Mouse (Mus musculus): Measurements from ENCODE around the gene Olfr159.
A peak's percentile ranks its signal among the peaks of the same experiment; 100 is the strongest.

Olfr159 gene

DNA sequence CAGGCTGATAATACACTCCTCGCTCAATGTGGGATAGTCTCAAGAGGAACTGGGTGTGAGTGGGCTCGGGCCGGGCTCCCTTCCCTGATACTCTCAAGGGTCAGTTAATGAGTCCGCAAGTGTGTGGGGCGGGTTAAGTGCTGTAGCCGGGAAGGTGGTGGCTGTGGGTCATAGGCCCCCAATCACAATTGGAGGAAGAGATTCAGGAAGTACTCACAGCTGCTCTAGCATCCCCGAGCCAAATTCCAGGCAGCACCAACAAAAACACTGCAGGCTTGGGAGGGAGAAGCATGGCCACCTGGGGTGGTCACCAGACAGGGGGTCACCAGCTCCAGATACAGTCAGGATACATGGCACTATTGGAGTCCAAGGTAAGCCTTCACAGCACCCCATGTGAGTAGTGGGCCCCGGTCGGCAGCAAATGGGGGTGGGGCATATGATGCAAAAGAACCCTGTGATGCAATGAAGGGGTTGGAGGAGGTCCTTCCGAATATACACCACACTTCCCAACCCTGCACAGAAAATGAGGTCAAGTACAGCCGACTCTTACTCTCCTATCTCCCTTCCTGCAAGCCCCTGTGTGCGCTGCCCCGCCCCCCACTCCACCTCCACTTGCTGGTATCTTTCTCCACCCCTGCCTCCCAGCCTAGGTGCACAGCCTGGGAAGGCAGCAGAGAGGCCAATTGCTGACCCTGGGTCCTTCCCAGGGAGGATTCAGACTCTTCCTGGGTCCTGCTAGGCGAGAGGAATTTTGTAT is 40.8 kb downstream of the Olfr159 start, which contains the start of gene Spaar:
Gene Spaar (plus strand): TSS at position 241 of the 757 bp plus-strand sequence.
- DNase-seq (ENCODE audit: low spot score in 2 of 2), result no peak

DNA sequence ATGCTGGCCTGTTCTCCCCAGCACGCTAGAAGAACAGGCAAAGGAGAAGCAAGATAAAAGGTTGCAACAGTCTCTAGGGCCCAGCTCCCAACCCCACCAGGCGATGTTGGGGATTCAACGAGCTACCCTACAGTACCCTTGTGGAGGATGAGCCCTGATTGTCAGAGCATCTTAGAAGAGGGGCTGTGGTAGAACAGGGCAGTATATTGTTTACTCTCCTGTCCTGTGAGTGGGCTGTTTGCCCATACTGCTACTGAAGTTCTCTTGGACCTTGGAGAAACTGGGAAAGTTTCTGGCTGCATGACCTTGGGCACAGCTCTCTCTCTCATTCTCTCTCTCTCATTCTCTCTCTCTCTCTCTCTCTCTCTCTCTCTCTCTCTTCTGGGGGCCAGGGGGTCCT is 41.7 kb downstream of the Olfr159 start:
- DNase-seq (ENCODE audit: low spot score in 2 of 2), result no peak

DNA sequence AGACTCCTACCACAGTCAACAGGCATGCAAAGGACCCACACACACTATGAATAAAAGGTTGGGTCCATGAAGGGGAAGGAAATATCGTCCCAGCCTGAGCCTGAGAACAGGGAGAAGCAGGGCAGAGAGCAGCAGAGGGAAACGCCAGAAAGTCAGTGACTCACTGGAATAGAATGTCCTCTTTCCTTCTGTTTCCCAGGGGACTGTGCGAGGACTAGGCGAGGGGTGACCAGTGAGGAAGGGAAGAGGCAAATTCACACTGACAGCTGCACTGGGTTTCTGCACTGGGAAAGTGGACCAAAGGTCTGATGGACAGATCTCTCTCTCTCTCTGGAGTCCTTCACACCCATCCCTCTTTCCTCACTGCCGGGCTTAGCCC is 42.2 kb downstream of the Olfr159 start:
- no peak for DNase-seq (ENCODE audit: low spot score in 2 of 2)

DNA sequence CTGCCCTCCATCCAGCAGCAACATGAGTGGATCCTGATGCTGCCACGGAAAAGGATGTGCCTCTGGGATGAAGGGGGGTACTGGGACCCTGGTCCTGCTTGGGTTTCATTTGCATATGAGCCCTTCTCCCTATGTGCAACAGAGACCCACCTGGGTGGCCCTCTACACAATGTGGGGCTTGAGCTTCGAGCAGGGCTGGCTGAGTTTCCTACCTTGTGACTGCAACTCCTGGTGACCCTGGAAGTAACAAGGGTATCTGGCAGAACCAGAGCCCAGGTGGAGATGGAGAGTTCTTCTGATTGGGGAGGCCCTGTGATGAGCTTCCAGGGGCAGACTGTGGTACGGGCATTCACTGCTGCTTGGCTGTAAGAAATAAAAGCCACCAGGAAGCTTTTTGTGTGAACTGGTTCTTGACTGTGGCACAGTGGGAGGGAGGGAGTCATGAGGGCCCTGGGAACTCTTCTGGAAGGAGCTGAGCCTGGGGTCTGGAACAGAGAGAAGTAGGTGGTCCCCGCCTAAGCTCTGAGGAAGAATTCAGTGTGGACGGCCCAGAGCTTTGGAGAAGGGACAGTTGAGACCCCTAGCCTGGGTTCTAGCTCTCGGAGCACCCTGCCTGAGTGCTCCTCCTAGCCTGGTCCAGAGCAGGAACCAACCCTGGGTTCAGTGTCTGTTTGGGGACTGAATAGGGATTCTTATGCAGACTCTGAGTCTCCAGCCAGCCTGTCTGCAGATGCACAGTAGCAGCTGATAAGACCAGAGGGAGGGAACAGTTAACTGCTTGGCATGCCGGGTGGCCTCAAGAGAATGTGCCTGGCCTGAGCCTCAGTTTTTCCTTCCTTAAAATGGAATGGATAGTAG is 42.9 kb downstream of the Olfr159 start:
- no peak for DNase-seq (ENCODE audit: low spot score in 2 of 2)

DNA sequence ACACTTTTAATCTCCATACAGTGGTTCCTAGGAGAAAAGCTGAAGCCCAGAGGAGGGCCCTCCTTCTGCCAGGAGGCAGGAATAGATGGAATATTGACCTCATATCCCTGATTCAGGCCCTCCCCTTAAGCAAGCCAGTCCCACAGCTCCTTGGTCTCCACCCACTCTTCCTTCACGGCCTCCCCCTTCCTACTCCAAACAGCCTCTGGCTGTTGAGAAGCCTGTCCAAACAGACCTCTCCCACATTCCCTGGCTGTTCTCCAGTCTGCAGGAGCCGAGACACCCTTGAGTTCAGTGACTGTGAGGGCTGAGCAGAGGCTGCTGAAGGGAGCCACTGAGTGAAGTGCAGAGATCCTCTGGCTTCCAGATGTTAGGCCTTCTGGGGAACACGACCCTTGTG is 43.8 kb downstream of the Olfr159 start, which contains the start of gene Hrct1:
Gene Hrct1 (plus strand): TSS at position 194 of the 400 bp plus-strand sequence.
- peak in 1 of 2 experiments; percentile 34 for DNase-seq (ENCODE audit: low spot score in 2 of 2)

DNA sequence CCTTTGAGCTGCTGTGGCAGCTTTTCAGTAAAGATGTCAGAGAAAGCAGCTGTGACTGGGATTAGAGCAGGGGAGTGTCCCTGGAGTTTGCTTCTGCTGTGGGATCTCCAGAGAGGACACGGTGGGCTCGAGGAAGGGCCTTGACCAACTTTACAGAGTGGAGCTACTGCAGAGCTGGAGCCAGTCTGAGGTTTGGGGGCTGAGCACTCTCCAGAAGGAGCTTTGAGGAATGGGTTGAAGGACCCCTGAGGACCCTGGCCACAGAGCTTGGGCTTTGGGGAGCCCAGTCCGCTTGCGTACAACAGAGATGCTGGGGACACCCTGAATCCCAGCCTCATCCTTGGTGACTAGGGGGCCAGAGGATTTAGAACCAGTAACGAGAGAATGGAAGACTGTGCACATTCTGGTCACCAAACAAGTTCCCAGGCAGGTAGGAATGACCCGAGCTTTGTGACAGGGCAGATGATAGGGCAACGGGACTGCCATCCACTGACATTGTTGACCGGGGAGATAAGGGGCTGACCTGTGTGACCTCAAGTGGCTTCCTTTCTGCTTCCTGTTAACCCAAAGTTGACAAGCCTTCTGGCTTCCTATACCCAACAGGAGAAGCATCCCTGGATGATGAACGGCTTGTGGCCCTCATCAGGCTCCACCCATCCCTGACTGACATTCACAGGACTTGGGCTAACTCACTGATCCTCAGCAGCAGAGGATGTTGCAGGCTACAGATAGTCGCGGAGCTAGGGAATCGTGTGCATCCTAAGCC is 44.4 kb downstream of the Olfr159 start:
- DNase-seq (ENCODE audit: low spot score in 2 of 2), result no peak

DNA sequence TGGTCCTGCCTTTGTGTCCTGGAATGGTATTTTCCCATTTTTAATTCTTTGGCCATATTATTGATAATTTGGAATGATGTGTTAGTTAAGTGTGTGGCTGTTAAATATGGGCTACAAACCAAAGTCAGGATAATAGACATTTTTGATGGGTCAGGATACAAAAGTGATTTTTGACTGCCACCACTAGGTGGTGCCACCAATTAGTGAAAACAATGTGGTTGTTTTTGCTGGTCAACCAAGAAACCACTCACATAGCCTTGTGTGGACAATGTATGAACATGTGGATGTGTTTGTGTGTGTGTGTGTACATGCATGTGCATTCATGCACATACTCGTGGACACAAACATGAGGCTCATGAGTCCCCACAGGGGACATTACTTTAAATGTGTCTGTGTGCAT is 46.0 kb downstream of the Olfr159 start:
- DNase-seq (ENCODE audit: low spot score in 2 of 2), result no peak

DNA sequence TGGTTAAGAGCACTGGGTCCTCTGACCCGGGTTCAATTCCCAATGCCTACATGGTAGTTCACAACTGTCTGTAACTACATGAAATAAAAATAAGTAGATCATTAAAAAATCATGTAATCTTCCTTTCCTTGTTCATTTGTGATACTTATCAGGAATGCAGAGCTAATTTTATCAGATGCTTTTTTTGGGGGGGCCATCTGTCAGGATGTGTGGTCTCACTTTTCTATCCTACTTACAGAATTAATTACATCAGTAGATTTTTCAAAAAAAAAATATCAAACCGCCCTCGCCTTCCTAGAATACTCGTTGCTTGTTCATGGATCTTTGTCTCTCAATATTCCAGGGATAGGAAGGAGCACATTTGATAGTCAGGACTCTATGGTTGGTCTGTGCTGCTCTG is 48.6 kb downstream of the Olfr159 start:
- DNase-seq (ENCODE audit: low spot score in 2 of 2), result no peak

DNA sequence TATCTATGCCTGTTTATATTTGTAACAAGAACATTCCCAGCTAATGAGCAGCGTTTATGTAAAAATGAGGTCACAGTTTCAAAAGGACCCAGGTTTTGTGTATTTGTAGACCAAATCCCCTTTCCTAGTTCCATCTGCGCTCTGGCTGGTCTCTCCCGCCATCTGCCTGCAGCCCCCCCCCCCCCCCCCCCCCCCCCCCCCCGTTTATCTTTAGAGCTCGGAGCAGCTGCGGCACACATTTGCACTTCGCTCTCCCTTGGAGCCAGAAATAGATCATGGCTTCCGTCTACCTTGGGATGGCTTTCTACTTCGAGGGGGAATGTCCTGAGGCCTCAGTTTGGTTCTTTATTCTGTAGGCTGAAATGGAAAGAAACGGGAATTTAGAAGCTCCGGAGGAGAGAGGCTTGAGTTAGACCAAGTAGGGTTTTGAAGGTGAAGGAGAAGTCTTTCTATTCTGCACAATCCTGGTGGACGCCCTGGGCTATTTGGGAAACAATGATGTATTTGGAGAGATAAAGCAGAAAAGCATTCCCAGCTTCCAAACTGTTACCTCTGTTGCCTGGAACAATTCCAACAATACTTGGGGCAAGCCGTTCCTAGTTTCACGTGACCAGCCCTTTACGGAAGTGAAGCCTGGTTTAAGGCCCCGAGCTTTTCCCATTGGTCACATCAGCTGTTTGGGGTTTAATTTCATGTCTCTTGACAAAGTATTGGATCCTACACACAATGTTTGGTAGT is 50.1 kb downstream of the Olfr159 start:
- DNase-seq (ENCODE audit: low spot score in 2 of 2), result no peak

Data from frontal cortex, postnatal 10 days (tissue).